ENCODE assay signal across 11 mouse cellular contexts in genomic region chr16:26035525-26035924, GRCm38 (mm10).
DNase-seq lines count a peak whose midpoint lies in the region; ATAC-seq lines count a peak whose summit lies in the region.
"Had no signal": no experiment of that assay in that cellular context is flagged by ENCODE, and none has a peak within 500 bp of the region (broad histone marks: within the 10 kb centered on the region; RNA-seq: fewer than 3 reads in every experiment).

No protein-coding gene starts in this region.

- H3K27ac ChIP-seq in kidney, embryonic 15.5 days: peak overlapping the region; percentile 41; the same call in 1 of the 2 replicates
- H3K27ac ChIP-seq in kidney, embryonic 14.5 days (ENCODE audit: low read depth, low read length): no peak overlapping the region
- peak overlapping the region; percentile 42; the same call in 1 of the 2 replicates for H3K27ac ChIP-seq in heart, embryonic 10.5 days
- no peak overlapping the region for H3K27ac ChIP-seq in midbrain, embryonic 11.5 days (ENCODE audit: low read depth, low read length)
- H3K27ac ChIP-seq: macrophage had no signal

- no peak overlapping the region for H3K4me3 ChIP-seq in kidney, embryonic 15.5 days (replicated peaks)
- H3K4me3 ChIP-seq in kidney, embryonic 14.5 days (ENCODE audit: low read length): no peak overlapping the region
- H3K4me3 ChIP-seq in heart, embryonic 10.5 days: no peak overlapping the region
- no peak overlapping the region for H3K4me3 ChIP-seq in midbrain, embryonic 11.5 days (ENCODE audit: low read depth, low read length)

- 0 out of 2 replicates have a peak, but pooled peaks cover 2% of the 10 kb centered on the region for H3K4me1 ChIP-seq in kidney, embryonic 15.5 days
- no peaks in the 10 kb centered on the region for H3K4me1 ChIP-seq in kidney, embryonic 14.5 days (ENCODE audit: control insufficient read depth, insufficient read depth, low read length)
- H3K4me1 ChIP-seq in heart, embryonic 10.5 days: peaks cover under 1% of the 10 kb centered on the region; the same call in 1 of the 2 replicates
- H3K4me1 ChIP-seq in midbrain, embryonic 11.5 days (ENCODE audit: control insufficient read depth, insufficient read depth, low read length): no peaks in the 10 kb centered on the region

- no peak for ATAC-seq in kidney, embryonic 15.5 days (replicated peaks; ENCODE audit: low FRiP score)
- ATAC-seq in kidney, embryonic 14.5 days (ENCODE audit: low FRiP score, low TSS enrichment): no peak
- ATAC-seq in midbrain, embryonic 11.5 days (ENCODE audit: low FRiP score): no peak

- no peaks in the 10 kb centered on the region for H3K27me3 ChIP-seq in kidney, embryonic 15.5 days
- H3K27me3 ChIP-seq in kidney, embryonic 14.5 days (ENCODE audit: control insufficient read depth, insufficient read depth, low read length): no peaks in the 10 kb centered on the region
- no peaks in the 10 kb centered on the region for H3K27me3 ChIP-seq in heart, embryonic 10.5 days (ENCODE audit: insufficient read depth, poor library complexity, severe bottlenecking)
- no peaks in the 10 kb centered on the region for H3K27me3 ChIP-seq in midbrain, embryonic 11.5 days (ENCODE audit: control insufficient read depth, insufficient read depth, low read length)

- no peak overlapping the region for H3K9ac ChIP-seq in kidney, embryonic 15.5 days
- no peak overlapping the region for H3K9ac ChIP-seq in kidney, embryonic 14.5 days (ENCODE audit: low read depth, low read length)
- no peak overlapping the region for H3K9ac ChIP-seq in midbrain, embryonic 11.5 days (ENCODE audit: low read length)

- no peaks in the 10 kb centered on the region for H3K36me3 ChIP-seq in kidney, embryonic 15.5 days
- H3K36me3 ChIP-seq in kidney, embryonic 14.5 days (ENCODE audit: control insufficient read depth, insufficient read depth, low read length): no peaks in the 10 kb centered on the region
- H3K36me3 ChIP-seq in heart, embryonic 10.5 days: peaks cover 7% of the 10 kb centered on the region; the same call in 1 of the 2 replicates
- no peaks in the 10 kb centered on the region for H3K36me3 ChIP-seq in midbrain, embryonic 11.5 days (ENCODE audit: control insufficient read depth, insufficient read depth, low read length)

- peak; percentile 54 for DNase-seq in brain, adult 2 months (ENCODE audit: low read depth, low spot score)
- DNase-seq in heart, embryonic 10.5 days (ENCODE audit: low spot score): no peak
- peak; percentile 34 for DNase-seq in lung, postnatal 25 days (ENCODE audit: low spot score)
- DNase-seq in adrenal gland, postnatal 14 days: no peak
- DNase-seq in midbrain, embryonic 11.5 days (ENCODE audit: low spot score, missing footprints): no peak
- DNase-seq: cerebellum, postnatal 25 days; right cerebral cortex, postnatal 25 days; thymus, postnatal 4 days had no signal

- no peak overlapping the region for H3K4me2 ChIP-seq in kidney, embryonic 15.5 days
- H3K4me2 ChIP-seq in kidney, embryonic 14.5 days (replicated peaks; ENCODE audit: low read depth, low read length): no peak overlapping the region
- H3K4me2 ChIP-seq in midbrain, embryonic 11.5 days: no peak overlapping the region

- H3K9me3 ChIP-seq in kidney, embryonic 15.5 days (replicated peaks): no peaks in the 10 kb centered on the region
- no peaks in the 10 kb centered on the region; the same call in 1 of the 2 replicates for H3K9me3 ChIP-seq in kidney, embryonic 14.5 days (ENCODE audit: control insufficient read depth, low read length)
- no peaks in the 10 kb centered on the region for H3K9me3 ChIP-seq in heart, embryonic 10.5 days
- no peaks in the 10 kb centered on the region for H3K9me3 ChIP-seq in midbrain, embryonic 11.5 days (ENCODE audit: control insufficient read depth, low read length)

- 49% methylated on average over 3 of the region's 3 CpGs for WGBS in kidney, embryonic 15.5 days
- 62% methylated on average over 3 of the region's 3 CpGs for WGBS in kidney, embryonic 14.5 days
- 63% methylated on average over 3 of the region's 3 CpGs for WGBS in heart, embryonic 10.5 days
- 50% methylated on average over 3 of the region's 3 CpGs for WGBS in midbrain, embryonic 11.5 days

Comparison
In these comparisons a context has a peak if more than half of its experiments do, and no peak if none do; other contexts are left out.
1. H3K27ac ChIP-seq: peak in kidney, embryonic 15.5 days (single experiment) and heart, embryonic 10.5 days (single experiment); none in kidney, embryonic 14.5 days (single experiment) and midbrain, embryonic 11.5 days (single experiment).
2. DNase-seq: peak in brain, adult 2 months (single experiment) and lung, postnatal 25 days (single experiment); none in heart, embryonic 10.5 days (single experiment), adrenal gland, postnatal 14 days (single experiment) and midbrain, embryonic 11.5 days (single experiment).